Mouse (Mus musculus) embryonic facial prominence, embryonic 10.5 days (tissue): ENCODE results near the gene Vwc2. TPM values are rescaled to one million over a fixed set of nuclear protein-coding genes. Genes with fewer than 3 reads are reported as not detected.

Experiments used
- DNase-seq: peaks from one replicate; pipeline ENCODE4 v3.0.0-alpha.2; 2017; ENCODE audit warnings: low spot score
- H3K27ac ChIP-seq: fragments of 300-500 bp; sonication (generic); replicated peaks from 2 replicates; pipeline ENCODE4 v1.5.1; 2016; ENCODE audit warnings: mild to moderate bottlenecking
- H3K27me3 ChIP-seq: fragments of 300-500 bp; sonication (generic); replicated peaks from 2 replicates; pipeline ENCODE4 v1.6.1; 2016; ENCODE audit warnings: low read depth, mild to moderate bottlenecking; ENCODE audit not compliant: poor library complexity, severe bottlenecking
- H3K36me3 ChIP-seq: fragments of 300-500 bp; sonication (generic); replicated peaks from 2 replicates; pipeline ENCODE4 v1.6.1; 2016; ENCODE audit warnings: mild to moderate bottlenecking, moderate library complexity
- H3K4me1 ChIP-seq: fragments of 300-500 bp; sonication (generic); 2 replicates; pipeline ENCODE4 v1.6.1; 2016
- H3K4me3 ChIP-seq: fragments of 300-500 bp; sonication (generic); 2 replicates; pipeline ENCODE4 v1.5.1; 2016; ENCODE audit warnings: mild to moderate bottlenecking, moderate library complexity
- H3K9me3 ChIP-seq: fragments of 300-500 bp; sonication (generic); 2 replicates; pipeline ENCODE4 v1.6.1; 2016; ENCODE audit warnings: mild to moderate bottlenecking
- WGBS: fragments of 180-500 bp; shearing (Covaris S2); methylation state at CpG from one replicate; pipeline ENCODE4 v1.1.7; 2016; 5-methylcytosine and 5-hydroxymethylcytosine counted together
- polyA plus RNA-seq: library from polyadenylated mRNA; unstranded; fragments of >200 nt; fragmentation: Nextera tagmentation; extraction: Ambion mirVana; gene quantifications from 2 replicates; pipeline ENCODE4 v1.2.1, GENCODE M21; 2016

Vwc2 gene
- polyA plus RNA-seq, 1 experiment from 2014 or later = 1.7 TPM

DNA sequence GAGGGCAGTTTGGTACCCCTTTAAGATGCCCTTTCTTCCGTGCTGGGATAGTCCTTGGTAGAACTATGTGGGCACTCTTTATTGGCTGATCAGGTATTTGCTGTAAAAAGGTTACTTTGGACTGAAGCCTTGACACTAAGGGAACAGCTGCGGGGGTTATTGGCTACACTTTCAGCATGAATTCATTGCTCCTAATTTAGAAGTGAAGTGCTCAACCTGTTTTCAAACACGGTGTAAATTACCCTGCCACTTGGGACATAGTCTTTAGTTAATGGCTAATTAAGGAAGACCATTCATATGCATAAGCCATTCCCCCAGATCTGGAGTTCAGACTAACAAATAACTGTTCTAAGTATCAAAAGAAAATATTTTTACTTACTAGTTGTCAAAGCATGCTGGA lies 2.7 kb downstream of the Vwc2 start:
- Histone ChIP-seq H3K27ac (no peak overlapping the region), H3K4me1 (peaks cover 32% of the 10 kb centered on the region), H3K36me3 (no peaks in the 10 kb centered on the region), H3K9me3 (no peaks in the 10 kb centered on the region), H3K27me3 (peaks cover 78% of the 10 kb centered on the region), H3K4me3 (peak overlapping the region; percentile 70)
- WGBS = 3% methylated on average over 3 of the region's 3 CpGs
- DNase-seq = no peak

DNA sequence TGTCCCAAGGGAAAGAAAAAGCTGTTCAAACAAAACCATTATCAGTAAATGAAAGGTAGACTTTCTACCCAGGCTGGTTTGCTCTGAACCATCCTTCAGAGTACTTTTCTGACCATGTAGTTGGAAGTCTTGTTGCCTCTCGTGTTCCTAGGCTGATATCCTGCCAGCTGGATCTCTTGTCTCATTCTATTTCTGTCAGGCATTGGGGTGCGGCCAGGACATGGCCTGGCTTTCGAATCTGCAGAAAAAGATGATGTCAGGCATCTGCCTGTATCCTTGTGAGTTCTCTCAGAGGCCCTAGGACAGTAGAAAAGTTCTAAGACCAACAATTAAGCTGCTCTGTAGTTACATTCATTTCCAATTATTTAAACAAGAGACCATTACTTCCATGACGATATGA lies 8.8 kb downstream of the Vwc2 start:
- Histone ChIP-seq H3K4me3 (no peak overlapping the region), H3K27me3 (peaks cover 19% of the 10 kb centered on the region), H3K4me1 (no peaks in the 10 kb centered on the region), H3K36me3 (no peaks in the 10 kb centered on the region), H3K9me3 (no peaks in the 10 kb centered on the region), H3K27ac (no peak overlapping the region)
- no peak for DNase-seq
- WGBS = 81% methylated on average over 4 of the region's 4 CpGs

DNA sequence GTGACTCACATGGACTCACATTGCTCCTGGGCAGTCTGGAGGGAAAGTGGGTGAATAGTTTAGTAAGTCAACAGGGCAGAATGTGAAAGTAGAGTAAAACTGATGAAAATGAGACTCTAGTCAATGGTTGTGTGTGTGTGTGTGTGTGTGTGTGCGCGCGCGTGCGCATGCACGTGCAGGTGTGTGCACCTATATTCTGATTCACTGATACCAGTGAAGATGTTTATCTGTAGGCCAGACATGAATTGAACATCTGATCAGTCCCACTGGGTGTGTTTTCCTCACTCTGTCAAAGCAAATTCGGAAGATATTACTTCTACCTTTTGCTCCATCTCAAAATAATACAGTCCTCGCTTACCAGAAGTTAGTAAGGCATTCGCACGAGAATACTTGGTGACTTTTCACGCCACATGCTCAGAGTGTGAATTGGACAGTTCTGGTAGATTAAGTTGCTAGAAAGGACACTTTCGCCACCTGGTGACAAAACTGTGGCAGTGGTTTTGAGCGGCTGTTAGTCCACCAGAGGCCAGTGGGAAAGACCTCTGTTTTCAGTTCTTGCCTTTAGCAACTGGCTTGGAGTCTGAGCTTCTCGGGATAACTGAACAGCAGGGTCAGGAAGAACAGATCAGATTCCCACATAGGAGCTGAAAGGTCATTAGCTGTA lies 17.5 kb downstream of the Vwc2 start:
- no peak overlapping the region for H3K4me3 ChIP-seq
- no peak overlapping the region for H3K27ac ChIP-seq
- peak; percentile 55 for DNase-seq
- no peaks in the 10 kb centered on the region for H3K27me3 ChIP-seq
- no peaks in the 10 kb centered on the region for H3K9me3 ChIP-seq
- H3K36me3 ChIP-seq = no peaks in the 10 kb centered on the region
- no peaks in the 10 kb centered on the region for H3K4me1 ChIP-seq
- WGBS = 60% methylated on average over 14 of the region's 14 CpGs

DNA sequence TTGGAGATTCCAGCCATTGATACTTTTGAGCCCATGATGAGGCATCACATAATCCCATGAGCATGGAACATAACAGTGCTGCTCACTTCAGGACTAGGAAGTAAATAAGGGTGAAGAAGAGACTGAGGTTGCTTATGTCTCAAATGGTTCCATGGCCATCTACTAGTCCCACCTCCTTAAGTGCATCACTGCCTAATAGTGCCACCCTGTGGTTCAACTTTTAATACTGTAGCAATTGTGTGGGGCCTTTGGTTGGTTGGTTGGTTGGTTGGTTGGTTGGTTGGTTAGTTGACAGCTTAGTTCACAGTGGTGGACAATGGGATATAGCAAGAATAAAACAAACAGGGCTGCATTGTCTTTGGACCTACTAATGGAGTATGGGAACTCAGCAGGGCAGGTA lies 26.6 kb downstream of the Vwc2 start:
- no peaks in the 10 kb centered on the region for H3K36me3 ChIP-seq
- no peak for DNase-seq
- no peak overlapping the region for H3K27ac ChIP-seq
- H3K27me3 ChIP-seq = no peaks in the 10 kb centered on the region
- H3K4me3 ChIP-seq = no peak overlapping the region
- no peaks in the 10 kb centered on the region for H3K4me1 ChIP-seq
- no peaks in the 10 kb centered on the region for H3K9me3 ChIP-seq

DNA sequence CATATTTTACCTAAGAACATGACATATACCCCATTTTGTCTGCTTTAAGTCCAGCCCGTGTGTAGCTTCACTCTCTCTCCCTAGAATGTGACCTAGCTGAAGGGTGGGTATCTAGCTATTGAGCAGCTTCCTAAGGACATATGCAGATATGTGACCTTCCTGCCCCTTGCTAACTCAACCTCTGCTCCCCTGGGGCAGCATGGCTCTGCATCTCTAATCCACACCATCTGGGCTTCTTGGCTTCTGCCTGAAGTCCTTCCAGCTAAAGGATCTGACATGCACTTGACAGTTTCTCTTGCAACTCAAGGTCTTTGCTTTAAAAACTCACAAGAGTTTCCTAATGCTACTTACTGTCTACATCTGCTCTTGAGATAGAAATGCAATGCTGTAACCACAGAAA lies 38.7 kb downstream of the Vwc2 start:
- peak; percentile 54 for DNase-seq
- WGBS = 30% methylated on average over 1 of the region's 1 CpGs
- Histone ChIP-seq H3K9me3 (no peaks in the 10 kb centered on the region), H3K27me3 (no peaks in the 10 kb centered on the region), H3K4me3 (no peak overlapping the region), H3K4me1 (peaks cover 14% of the 10 kb centered on the region; the same call in 1 of the 2 replicates), H3K36me3 (no peaks in the 10 kb centered on the region), H3K27ac (no peak overlapping the region)

DNA sequence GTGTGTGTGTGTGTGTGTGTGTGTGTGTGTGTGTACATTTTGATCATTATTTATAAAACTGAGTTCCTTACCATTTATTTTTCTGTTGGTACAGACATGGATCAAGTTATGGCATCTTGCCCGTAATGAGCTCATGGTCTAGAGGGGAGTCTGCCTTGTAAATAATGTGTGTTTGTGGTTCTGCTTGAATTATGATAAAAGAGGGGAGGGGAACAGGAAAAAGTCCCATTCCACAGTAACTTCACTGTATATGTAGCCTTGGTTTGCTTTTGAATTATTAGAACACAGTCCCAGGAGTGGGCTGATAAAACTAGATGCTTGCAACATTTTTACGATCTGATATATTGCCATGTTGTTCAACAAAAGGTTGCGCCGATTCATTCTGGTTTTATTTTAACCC lies 57.4 kb downstream of the Vwc2 start:
- Histone ChIP-seq H3K27ac (no peak overlapping the region), H3K36me3 (no peaks in the 10 kb centered on the region), H3K27me3 (no peaks in the 10 kb centered on the region), H3K9me3 (no peaks in the 10 kb centered on the region), H3K4me3 (no peak overlapping the region), H3K4me1 (no peaks in the 10 kb centered on the region)
- WGBS = 92% methylated on average over 4 of the region's 4 CpGs
- no peak for DNase-seq

DNA sequence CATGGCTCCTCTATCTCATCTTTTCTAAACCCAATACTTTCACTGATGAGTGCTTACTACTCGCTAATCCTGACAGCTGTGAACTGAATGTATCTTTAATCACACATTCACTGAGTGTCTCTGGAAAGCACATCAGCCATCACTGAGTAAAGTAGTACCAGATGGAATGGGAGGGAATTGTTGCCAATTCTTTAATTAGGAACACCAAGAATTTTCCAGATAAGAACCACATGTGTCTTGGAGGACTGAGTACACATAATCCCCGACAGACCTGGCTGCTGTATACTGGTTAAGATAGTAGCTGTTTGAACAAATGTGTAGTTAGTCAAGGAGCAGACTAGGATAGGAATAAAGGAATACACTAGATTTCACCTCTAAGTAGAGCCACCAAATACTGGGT lies 61.2 kb downstream of the Vwc2 start:
- DNase-seq = no peak
- no peaks in the 10 kb centered on the region for H3K27me3 ChIP-seq
- H3K4me1 ChIP-seq = no peaks in the 10 kb centered on the region
- H3K36me3 ChIP-seq = no peaks in the 10 kb centered on the region
- no peaks in the 10 kb centered on the region for H3K9me3 ChIP-seq
- WGBS = 44% methylated on average over 2 of the region's 2 CpGs
- H3K4me3 ChIP-seq = no peak overlapping the region
- no peak overlapping the region for H3K27ac ChIP-seq

DNA sequence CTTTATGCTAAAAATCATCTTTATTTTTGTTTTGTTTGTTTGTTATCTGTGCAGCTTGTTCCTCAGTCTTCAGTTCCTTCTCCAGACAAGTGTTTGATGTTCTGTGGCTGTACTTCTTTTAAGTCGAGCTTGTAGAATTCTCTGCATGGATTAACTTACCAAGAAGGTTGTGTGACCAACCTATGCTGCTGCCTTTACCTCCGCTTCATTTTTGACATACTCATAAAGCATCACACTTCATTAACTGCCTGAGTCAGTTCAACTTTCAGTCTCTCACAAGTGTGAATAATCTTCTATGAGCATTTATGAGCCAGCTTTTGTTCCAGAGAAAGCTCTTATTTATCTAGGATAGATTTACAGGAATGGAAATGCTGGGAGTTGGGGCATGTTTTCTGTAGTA lies 68.7 kb downstream of the Vwc2 start:
- no peak for DNase-seq
- Histone ChIP-seq H3K4me1 (no peaks in the 10 kb centered on the region), H3K4me3 (no peak overlapping the region), H3K27ac (no peak overlapping the region), H3K9me3 (no peaks in the 10 kb centered on the region), H3K27me3 (no peaks in the 10 kb centered on the region), H3K36me3 (no peaks in the 10 kb centered on the region)
- 81% methylated on average over 2 of the region's 2 CpGs for WGBS

DNA sequence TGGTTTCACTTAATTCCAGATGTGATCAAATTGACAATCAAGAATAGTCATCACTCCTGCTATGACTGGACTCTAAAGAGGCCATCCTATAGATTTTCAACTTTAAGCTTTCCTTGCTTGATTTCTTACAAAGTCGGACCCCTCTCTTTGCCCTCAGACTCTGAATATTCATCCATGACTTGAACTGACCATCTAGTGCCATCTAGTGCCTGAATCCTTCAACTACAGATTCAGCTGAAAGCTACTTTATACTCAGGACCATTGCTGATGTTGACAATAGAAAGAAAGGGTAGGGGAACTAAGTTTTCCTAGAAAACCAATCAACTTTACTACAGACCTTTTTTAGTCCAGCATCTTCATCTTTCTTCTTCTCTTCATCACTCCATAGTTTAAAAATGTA lies 109.1 kb downstream of the Vwc2 start:
- no peak for DNase-seq
- H3K36me3 ChIP-seq = no peaks in the 10 kb centered on the region
- H3K4me1 ChIP-seq = no peaks in the 10 kb centered on the region
- no peaks in the 10 kb centered on the region for H3K9me3 ChIP-seq
- no peaks in the 10 kb centered on the region for H3K27me3 ChIP-seq
- H3K27ac ChIP-seq = no peak overlapping the region
- 27% methylated on average over 1 of the region's 1 CpGs for WGBS
- no peak overlapping the region for H3K4me3 ChIP-seq

DNA sequence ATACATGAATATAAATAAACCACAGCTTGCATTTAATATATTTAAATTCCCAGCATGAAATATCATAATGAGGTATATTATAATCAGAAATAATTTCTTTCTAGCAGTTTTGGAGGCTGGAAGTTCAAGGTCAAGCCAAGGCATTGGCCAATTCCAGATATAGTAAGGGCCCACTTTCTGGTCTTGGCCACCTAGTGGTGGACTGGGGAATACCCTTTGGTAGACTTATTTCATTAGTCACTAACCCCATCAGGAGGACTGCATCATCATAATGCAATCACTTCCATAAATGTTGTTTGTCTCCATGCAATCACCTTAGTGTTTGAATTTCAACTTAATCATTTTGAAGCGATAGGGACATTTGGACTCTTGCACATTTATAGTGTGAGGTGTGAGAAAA lies 125.3 kb downstream of the Vwc2 start:
- no peak for DNase-seq
- 82% methylated on average over 1 of the region's 1 CpGs for WGBS

DNA sequence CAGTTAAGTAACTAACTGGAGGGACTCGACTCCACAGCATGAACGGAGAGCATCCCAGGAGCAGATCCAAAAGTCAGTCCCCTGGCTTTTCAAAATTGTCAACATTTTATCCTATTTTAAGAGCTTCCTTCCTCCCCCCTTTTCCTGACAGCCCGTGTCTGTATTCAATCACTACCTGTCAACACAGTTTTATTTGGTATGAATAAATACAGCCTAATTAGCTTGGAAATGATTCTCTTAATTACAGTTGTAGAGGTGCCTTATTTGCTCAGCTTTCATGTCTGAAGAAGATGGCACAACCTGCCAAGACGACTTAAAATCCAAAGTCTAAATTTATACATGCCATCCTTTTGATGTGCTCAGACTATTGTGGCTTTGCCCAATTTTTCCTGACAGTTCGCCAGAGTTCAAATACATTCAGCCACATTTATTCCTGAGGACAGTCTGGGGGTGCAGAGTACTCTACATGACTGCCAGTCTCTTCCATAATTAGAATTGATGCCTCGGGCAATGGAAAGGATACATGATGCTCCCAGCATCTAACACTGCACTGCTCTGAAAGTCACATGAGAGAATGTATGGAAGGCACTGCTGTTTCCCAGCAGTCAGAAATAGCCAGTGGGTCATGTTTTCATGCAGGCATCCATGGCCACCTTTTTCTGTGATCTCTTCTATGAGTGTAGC lies 128.8 kb downstream of the Vwc2 start:
- Histone ChIP-seq H3K27me3 (no peaks in the 10 kb centered on the region), H3K4me3 (no peak overlapping the region), H3K9me3 (no peaks in the 10 kb centered on the region), H3K4me1 (0 out of 2 replicates have a peak, but pooled peaks cover 5% of the 10 kb centered on the region), H3K36me3 (no peaks in the 10 kb centered on the region), H3K27ac (no peak overlapping the region)
- 65% methylated on average over 6 of the region's 6 CpGs for whole genome bisulfite sequencing
- DNase-seq = no peak

More for the DNA sequence above, 125.3 kb downstream of the Vwc2 start:
- no peaks in the 10 kb centered on the region for H3K4me1 ChIP-seq
- no peaks in the 10 kb centered on the region for H3K9me3 ChIP-seq
- no peak overlapping the region for H3K4me3 ChIP-seq
- H3K36me3 ChIP-seq = no peaks in the 10 kb centered on the region
- no peak overlapping the region for H3K27ac ChIP-seq
- H3K27me3 ChIP-seq = no peaks in the 10 kb centered on the region

DNA sequence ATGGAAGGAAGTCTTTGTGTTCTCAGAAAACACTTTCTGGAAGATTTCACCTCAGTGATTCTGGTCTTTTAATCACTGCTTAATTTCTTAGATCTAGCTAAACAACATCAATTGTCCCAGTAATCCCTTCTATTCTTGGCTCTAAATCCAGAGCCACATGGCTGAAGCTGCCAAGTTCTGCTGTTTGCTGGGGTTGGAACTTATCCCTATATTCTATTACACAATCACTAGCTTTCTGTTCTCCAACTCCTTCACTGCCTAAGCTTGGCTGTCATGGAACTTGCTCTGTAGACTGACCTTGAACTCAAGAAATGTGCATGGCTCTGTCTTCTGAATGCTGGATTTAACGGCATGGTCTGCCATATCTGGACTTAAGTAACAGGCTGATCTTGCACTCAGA lies 143.3 kb downstream of the Vwc2 start:
- H3K27me3 ChIP-seq = no peaks in the 10 kb centered on the region
- H3K9me3 ChIP-seq = no peaks in the 10 kb centered on the region
- H3K4me1 ChIP-seq = no peaks in the 10 kb centered on the region
- 91% methylated on average over 1 of the region's 1 CpGs for WGBS
- H3K4me3 ChIP-seq = no peak overlapping the region
- no peak overlapping the region for H3K27ac ChIP-seq
- H3K36me3 ChIP-seq = no peaks in the 10 kb centered on the region
- DNase-seq = no peak

DNA sequence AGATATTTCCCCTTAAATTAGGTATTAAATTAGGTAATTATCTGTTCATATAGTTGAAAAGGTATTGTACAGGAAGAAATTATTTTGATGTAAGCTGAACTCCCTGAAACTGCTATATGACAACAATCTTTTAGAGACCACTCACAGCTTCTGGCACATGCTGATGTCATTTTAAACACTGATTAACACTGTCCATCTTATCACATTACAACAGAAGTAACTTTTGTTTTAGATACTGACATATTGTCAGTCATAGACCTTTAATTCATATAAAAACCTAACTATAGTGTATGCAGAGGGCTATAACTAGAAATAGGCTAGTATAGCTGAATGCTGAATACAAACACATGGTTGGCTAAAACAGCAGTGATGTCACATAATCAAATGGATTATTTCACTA lies 166.1 kb downstream of the Vwc2 start:
- Histone ChIP-seq H3K4me3 (no peak overlapping the region), H3K9me3 (no peaks in the 10 kb centered on the region), H3K27ac (no peak overlapping the region), H3K36me3 (no peaks in the 10 kb centered on the region), H3K27me3 (no peaks in the 10 kb centered on the region), H3K4me1 (no peaks in the 10 kb centered on the region)
- DNase-seq = no peak
